10 mouse cellular contexts compared by ENCODE assay signal in genomic region chr2:18045781-18046181, GRCm38 (mm10). TPM values are rescaled to one million over a fixed set of nuclear protein-coding genes. Genes with fewer than 3 reads are reported as not detected.
A peak's percentile ranks its signal among the peaks of the same experiment; 100 is the strongest.
DNase-seq lines count a peak whose midpoint lies in the region; ATAC-seq lines count a peak whose summit lies in the region.
"Had no signal": no experiment of that assay in that cellular context is flagged by ENCODE, and none has a peak within 500 bp of the region (broad histone marks: within the 10 kb centered on the region; RNA-seq: fewer than 3 reads in every experiment).

No protein-coding gene starts in this region.

- peak overlapping the region; percentile 100 for H3K27ac ChIP-seq in kidney, embryonic 14.5 days (ENCODE audit: low read depth, low read length)
- peak overlapping the region; percentile 99 for H3K27ac ChIP-seq in embryonic facial prominence, embryonic 15.5 days (replicated peaks)
- H3K27ac ChIP-seq in intestine, embryonic 14.5 days (ENCODE audit: low read depth), result peak overlapping the region; percentile 95; the same call in 1 of the 2 replicates

- peak overlapping the region; percentile 91 for H3K4me3 ChIP-seq in kidney, embryonic 14.5 days (ENCODE audit: low read length)
- peak overlapping the region; percentile 79 for H3K4me3 ChIP-seq in embryonic facial prominence, embryonic 15.5 days (replicated peaks)
- peak overlapping the region; percentile 74 for H3K4me3 ChIP-seq in intestine, embryonic 14.5 days (ENCODE audit: low read depth, low read length)

- WGBS in kidney, embryonic 14.5 days, result 6% methylated on average over 6 of the region's 6 CpGs
- WGBS in embryonic facial prominence, embryonic 15.5 days, result 6% methylated on average over 6 of the region's 6 CpGs
- WGBS in intestine, embryonic 14.5 days, result 20% methylated on average over 6 of the region's 6 CpGs

- no peak for ATAC-seq in kidney, embryonic 14.5 days (ENCODE audit: low FRiP score, low TSS enrichment)
- ATAC-seq in embryonic facial prominence, embryonic 15.5 days (ENCODE audit: insufficient number of reproducible peaks, low FRiP score, low TSS enrichment, low read depth), result no peak
- ATAC-seq in intestine, embryonic 14.5 days (replicated peaks; ENCODE audit: low FRiP score, low TSS enrichment, low read depth), result no peak

- peak overlapping the region; percentile 99 for H3K9ac ChIP-seq in kidney, embryonic 14.5 days (ENCODE audit: low read depth, low read length)
- H3K9ac ChIP-seq in embryonic facial prominence, embryonic 15.5 days, result peak overlapping the region; percentile 96
- peak overlapping the region; percentile 87 for H3K9ac ChIP-seq in intestine, embryonic 14.5 days (ENCODE audit: low read length)

- H3K27me3 ChIP-seq in kidney, embryonic 14.5 days (ENCODE audit: control insufficient read depth, insufficient read depth, low read length), result no peaks in the 10 kb centered on the region
- H3K27me3 ChIP-seq in embryonic facial prominence, embryonic 15.5 days, result no peaks in the 10 kb centered on the region
- no peaks in the 10 kb centered on the region for H3K27me3 ChIP-seq in intestine, embryonic 14.5 days (replicated peaks; ENCODE audit: control insufficient read depth, insufficient read depth, low read length)

- no peaks in the 10 kb centered on the region for H3K9me3 ChIP-seq in kidney, embryonic 14.5 days (ENCODE audit: control insufficient read depth, low read length)
- H3K9me3 ChIP-seq in embryonic facial prominence, embryonic 15.5 days (replicated peaks), result no peaks in the 10 kb centered on the region
- H3K9me3 ChIP-seq in intestine, embryonic 14.5 days (ENCODE audit: control insufficient read depth, low read length), result no peaks in the 10 kb centered on the region
- H3K9me3 ChIP-seq: G1E had no signal

- H3K4me1 ChIP-seq in kidney, embryonic 14.5 days (ENCODE audit: control insufficient read depth, insufficient read depth, low read length), result peaks cover 39% of the 10 kb centered on the region
- H3K4me1 ChIP-seq in embryonic facial prominence, embryonic 15.5 days, result peaks cover 52% of the 10 kb centered on the region
- peaks cover 55% of the 10 kb centered on the region for H3K4me1 ChIP-seq in intestine, embryonic 14.5 days (replicated peaks; ENCODE audit: control insufficient read depth, insufficient read depth, low read length)

- no peaks in the 10 kb centered on the region for H3K36me3 ChIP-seq in kidney, embryonic 14.5 days (ENCODE audit: control insufficient read depth, insufficient read depth, low read length)
- H3K36me3 ChIP-seq in embryonic facial prominence, embryonic 15.5 days, result no peaks in the 10 kb centered on the region
- H3K36me3 ChIP-seq in intestine, embryonic 14.5 days (ENCODE audit: control insufficient read depth, insufficient read depth, low read length), result no peaks in the 10 kb centered on the region
- H3K36me3 ChIP-seq: G1E had no signal

- H3K4me2 ChIP-seq in kidney, embryonic 14.5 days (replicated peaks; ENCODE audit: low read depth, low read length), result peak overlapping the region; percentile 85
- H3K4me2 ChIP-seq in embryonic facial prominence, embryonic 15.5 days (replicated peaks), result peak overlapping the region; percentile 73
- peak overlapping the region; percentile 85 for H3K4me2 ChIP-seq in intestine, embryonic 14.5 days (ENCODE audit: low read length)

- DNase-seq in kidney, postnatal 14 days, result no peak
- DNase-seq in intestine, embryonic 14.5 days (ENCODE audit: low spot score), result no peak
- DNase-seq in neural tube, embryonic 10.5 days (ENCODE audit: extremely low spot score, low spot score), result peak; percentile 42
- DNase-seq in left cerebral cortex, adult 18-20 months (ENCODE audit: low spot score in 2 of 2), result no peak
- no peak for DNase-seq in thymus, adult 18-20 months
- DNase-seq in frontal cortex, postnatal 10 days (ENCODE audit: low spot score in 2 of 2), result no peak

RNA-seq across cellular contexts. Expression of gene Skida1, which starts 3.1 kb away (rescaled TPM):
- polyA plus RNA-seq in kidney, embryonic 14.5 days (2014; fragmentation: Nextera tagmentation; extraction: Ambion mirVana), result 10.5 and 11.4 TPM in 2 replicates
- 5.7 and 6.1 TPM in 2 replicates for polyA plus RNA-seq in embryonic facial prominence, embryonic 15.5 days (2015; fragmentation: Nextera tagmentation; extraction: Ambion mirVana)
- polyA plus RNA-seq in intestine, embryonic 14.5 days (2014; fragmentation: Nextera tagmentation; extraction: Ambion mirVana), result 3.3 and 3.8 TPM in 2 replicates
- total RNA-seq in left cerebral cortex, adult 18-20 months (2021), result 1 to 10 TPM; 7.4 to 8.7 TPM

RNA-seq across cellular contexts. Expression of gene A930004D18Rik, which starts 8.2 kb away (rescaled TPM):
- 9.4 and 10.0 TPM in 2 replicates for polyA plus RNA-seq in kidney, embryonic 14.5 days (2014; fragmentation: Nextera tagmentation; extraction: Ambion mirVana)
- 13.7 and 13.9 TPM in 2 replicates for polyA plus RNA-seq in embryonic facial prominence, embryonic 15.5 days (2015; fragmentation: Nextera tagmentation; extraction: Ambion mirVana)
- polyA plus RNA-seq in intestine, embryonic 14.5 days (2014; fragmentation: Nextera tagmentation; extraction: Ambion mirVana), result 11.5 and 13.3 TPM in 2 replicates
- total RNA-seq in left cerebral cortex, adult 18-20 months (2021), result 1 to 10 TPM; 2.9 to 5.6 TPM

RNA-seq across cellular contexts. Expression of gene Mllt10, which starts 9.3 kb away (rescaled TPM):
- 58.7 and 74.9 TPM in 2 replicates for polyA plus RNA-seq in kidney, embryonic 14.5 days (2014; fragmentation: Nextera tagmentation; extraction: Ambion mirVana)
- polyA plus RNA-seq in embryonic facial prominence, embryonic 15.5 days (2015; fragmentation: Nextera tagmentation; extraction: Ambion mirVana), result 65.5 and 70.1 TPM in 2 replicates
- polyA plus RNA-seq in intestine, embryonic 14.5 days (2014; fragmentation: Nextera tagmentation; extraction: Ambion mirVana), result 36.4 and 40.2 TPM in 2 replicates
- 10 to 100 TPM; 51.5 to 55.7 TPM for total RNA-seq in left cerebral cortex, adult 18-20 months (2021)

RNA-seq across cellular contexts. Expression of gene H2al2a, which starts 49.0 kb away (rescaled TPM):
- polyA plus RNA-seq in kidney, embryonic 14.5 days (2014; fragmentation: Nextera tagmentation; extraction: Ambion mirVana), result not detected in 2 replicates
- polyA plus RNA-seq in embryonic facial prominence, embryonic 15.5 days (2015; fragmentation: Nextera tagmentation; extraction: Ambion mirVana), result not detected in 2 replicates
- polyA plus RNA-seq in intestine, embryonic 14.5 days (2014; fragmentation: Nextera tagmentation; extraction: Ambion mirVana), result not detected in 2 replicates
- not detected for total RNA-seq in left cerebral cortex, adult 18-20 months (2021)
- total RNA-seq: G1E; left cerebral cortex, postnatal 10 days had no signal
- polyA plus RNA-seq: G1E had no signal
